Mouse (Mus musculus): ENCODE data around the gene Ddit4. TPM values are rescaled to one million over a fixed set of nuclear protein-coding genes. Genes with fewer than 3 reads are reported as not detected.

Ddit4 gene
- polyA plus RNA-seq, 1 experiment, result 35.0 TPM

DNA sequence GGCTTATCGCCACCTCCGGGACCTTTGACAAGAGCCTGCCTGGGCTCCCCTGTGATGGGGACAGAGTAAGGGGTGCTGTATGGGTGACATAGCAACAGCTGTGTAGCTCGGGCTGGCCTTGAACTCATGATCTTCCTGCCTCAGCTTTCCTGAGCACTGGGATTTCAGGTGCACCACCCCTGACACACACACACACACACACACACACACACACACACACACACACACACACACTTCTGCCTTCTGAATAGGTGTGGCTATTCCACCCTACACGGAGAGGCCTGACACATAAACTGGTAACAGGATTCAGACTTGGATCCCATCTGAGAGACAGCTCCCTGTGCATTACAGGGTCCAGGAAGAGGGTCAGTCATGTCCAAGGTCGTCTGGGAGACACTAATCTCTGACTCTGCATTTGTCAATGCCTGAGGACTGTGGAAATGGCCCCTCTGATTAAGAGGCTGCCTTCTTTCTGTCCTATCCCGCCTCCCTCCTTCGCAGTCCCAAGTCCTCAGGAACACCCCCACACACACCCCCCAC lies 42.8 kb downstream of the Ddit4 start:
- no peaks in the 10 kb centered on the region for H3K36me3 ChIP-seq (ENCODE audit: control insufficient read depth, insufficient read depth, low read length)
- H3K27me3 ChIP-seq (ENCODE audit: control insufficient read depth, insufficient read depth, low read length), result no peaks in the 10 kb centered on the region
- H3K4me3 ChIP-seq (ENCODE audit: low read depth, low read length), result no peak overlapping the region
- peaks cover 23% of the 10 kb centered on the region for H3K4me1 ChIP-seq (ENCODE audit: control insufficient read depth, insufficient read depth, insufficient read length, low read length)
- 49% methylated on average over 7 of the region's 7 CpGs for WGBS
- peak overlapping the region; percentile 40 for H3K27ac ChIP-seq (ENCODE audit: insufficient read depth, low read depth, low read length)
- no peak for TF ChIP-seq CTCF (IDR thresholded peaks at IDR 0.05; ENCODE audit: extremely low read depth, insufficient read length, insufficient replicate concordance, low read depth, low read length)
- TF ChIP-seq POLR2A (IDR thresholded peaks at IDR 0.05; ENCODE audit: low read depth, low read length), result no peak

DNA sequence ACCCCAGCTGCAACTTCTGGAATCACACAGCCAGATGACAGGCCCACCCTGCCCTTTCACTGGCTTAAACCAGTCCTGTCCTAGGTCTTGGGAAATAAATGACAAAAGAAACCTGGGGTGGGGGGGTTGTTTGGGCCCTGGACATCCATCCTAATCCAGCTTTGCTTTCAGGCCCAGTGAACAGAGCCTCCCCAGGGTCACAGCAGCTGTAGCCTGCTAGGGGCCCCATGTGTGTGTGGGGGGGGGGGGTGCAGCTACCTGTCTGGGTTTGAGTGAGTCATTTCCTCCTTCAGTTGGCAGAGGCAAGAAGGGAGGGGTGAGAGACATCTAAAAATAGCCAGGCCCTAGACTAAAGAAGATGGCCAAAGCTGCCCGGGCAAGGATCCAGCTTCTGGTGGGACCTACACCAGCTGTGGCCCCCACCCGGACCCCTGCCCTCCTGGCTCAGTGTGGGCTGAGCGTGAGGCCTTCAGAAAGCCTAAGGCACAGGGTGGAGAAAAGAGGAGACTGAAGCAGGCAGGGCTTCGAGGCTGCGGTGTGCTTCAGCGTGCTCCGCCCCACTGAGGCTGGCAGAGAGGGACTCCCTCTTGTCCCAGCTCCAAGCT lies 43.8 kb downstream of the Ddit4 start:
- no peaks in the 10 kb centered on the region for H3K27me3 ChIP-seq (ENCODE audit: control insufficient read depth, insufficient read depth, low read length)
- 14% methylated on average over 7 of the region's 7 CpGs for WGBS
- H3K4me3 ChIP-seq (ENCODE audit: low read depth, low read length), result no peak overlapping the region
- no peaks in the 10 kb centered on the region for H3K36me3 ChIP-seq (ENCODE audit: control insufficient read depth, insufficient read depth, low read length)
- H3K4me1 ChIP-seq (ENCODE audit: control insufficient read depth, insufficient read depth, insufficient read length, low read length), result peaks cover 23% of the 10 kb centered on the region
- TF ChIP-seq POLR2A (IDR thresholded peaks at IDR 0.05; ENCODE audit: low read depth, low read length) (0 out of 2 replicates have a peak, but pooled peaks have one; percentile 14), CTCF (IDR thresholded peaks at IDR 0.05; ENCODE audit: extremely low read depth, insufficient read length, insufficient replicate concordance, low read depth, low read length) (no peak)
- peak overlapping the region; percentile 77; the same call in 1 of the 2 replicates for H3K27ac ChIP-seq (ENCODE audit: insufficient read depth, low read depth, low read length)

DNA sequence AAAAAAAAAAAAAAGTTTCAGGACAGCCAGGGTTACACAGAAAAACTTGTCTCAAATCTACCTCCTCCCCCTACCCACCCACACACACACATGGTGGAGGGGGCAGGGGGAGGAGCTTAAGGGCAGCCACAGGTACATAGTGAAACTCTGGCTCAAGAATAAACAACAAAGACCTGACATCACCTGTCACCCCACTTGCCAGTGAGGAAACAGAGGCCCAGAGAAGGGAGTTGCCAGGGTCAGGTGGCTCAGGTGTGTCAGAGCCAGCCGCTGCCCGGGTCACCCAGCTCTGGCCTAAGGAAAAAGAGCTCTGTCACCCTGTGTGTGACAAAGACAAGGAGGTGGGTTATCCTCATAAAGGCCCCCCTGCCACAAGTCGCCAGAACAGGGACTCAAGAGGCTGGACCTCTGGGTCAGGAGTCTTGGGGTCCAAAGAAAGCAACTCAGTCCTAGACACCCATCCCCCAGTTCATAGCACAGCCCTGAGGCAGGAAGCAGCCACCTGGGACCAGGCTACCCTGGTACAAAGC lies 44.5 kb downstream of the Ddit4 start:
- Histone ChIP-seq H3K4me1 (ENCODE audit: control insufficient read depth, insufficient read depth, insufficient read length, low read length) (peaks cover 24% of the 10 kb centered on the region), H3K4me3 (ENCODE audit: low read depth, low read length) (no peak overlapping the region), H3K36me3 (ENCODE audit: control insufficient read depth, insufficient read depth, low read length) (no peaks in the 10 kb centered on the region), H3K27me3 (ENCODE audit: control insufficient read depth, insufficient read depth, low read length) (no peaks in the 10 kb centered on the region), H3K27ac (ENCODE audit: insufficient read depth, low read depth, low read length) (peak overlapping the region; percentile 59; the same call in 1 of the 2 replicates)
- WGBS, result 26% methylated on average over 3 of the region's 3 CpGs
- TF ChIP-seq CTCF (IDR thresholded peaks at IDR 0.05; ENCODE audit: extremely low read depth, insufficient read length, insufficient replicate concordance, low read depth, low read length), result no peak
- TF ChIP-seq POLR2A (IDR thresholded peaks at IDR 0.05; ENCODE audit: low read depth, low read length), result no peak

DNA sequence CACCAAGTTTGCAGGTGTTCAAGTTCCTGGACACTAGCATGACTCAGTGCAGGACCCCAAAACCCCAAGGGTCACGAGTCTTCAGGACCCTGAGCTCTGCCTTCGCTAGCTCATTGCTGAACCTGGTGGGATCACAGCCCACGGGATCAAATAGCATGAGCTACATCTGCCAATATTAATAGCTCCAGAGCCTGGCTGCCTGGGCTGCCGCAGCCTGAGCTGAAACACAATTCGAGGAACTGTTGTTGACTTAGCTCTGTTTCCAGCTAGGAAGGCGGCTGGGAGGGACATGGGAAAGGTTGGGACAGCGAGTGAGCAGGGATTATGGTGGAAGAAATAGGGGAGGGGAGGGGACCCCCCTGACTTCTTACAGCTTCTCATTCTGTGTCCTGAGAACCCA lies 48.5 kb downstream of the Ddit4 start:
- no peak overlapping the region for H3K4me3 ChIP-seq (ENCODE audit: low read depth, low read length)
- no peaks in the 10 kb centered on the region for H3K27me3 ChIP-seq (ENCODE audit: control insufficient read depth, insufficient read depth, low read length)
- H3K36me3 ChIP-seq (ENCODE audit: control insufficient read depth, insufficient read depth, low read length), result peaks cover 4% of the 10 kb centered on the region
- no peak overlapping the region for H3K27ac ChIP-seq (ENCODE audit: insufficient read depth, low read depth, low read length)
- H3K4me1 ChIP-seq (ENCODE audit: control insufficient read depth, insufficient read depth, insufficient read length, low read length), result peaks cover 36% of the 10 kb centered on the region
- 78% methylated on average over 7 of the region's 7 CpGs for WGBS
- TF ChIP-seq CTCF (IDR thresholded peaks at IDR 0.05; ENCODE audit: extremely low read depth, insufficient read length, insufficient replicate concordance, low read depth, low read length) (no peak), POLR2A (IDR thresholded peaks at IDR 0.05; ENCODE audit: low read depth, low read length) (no peak)

DNA sequence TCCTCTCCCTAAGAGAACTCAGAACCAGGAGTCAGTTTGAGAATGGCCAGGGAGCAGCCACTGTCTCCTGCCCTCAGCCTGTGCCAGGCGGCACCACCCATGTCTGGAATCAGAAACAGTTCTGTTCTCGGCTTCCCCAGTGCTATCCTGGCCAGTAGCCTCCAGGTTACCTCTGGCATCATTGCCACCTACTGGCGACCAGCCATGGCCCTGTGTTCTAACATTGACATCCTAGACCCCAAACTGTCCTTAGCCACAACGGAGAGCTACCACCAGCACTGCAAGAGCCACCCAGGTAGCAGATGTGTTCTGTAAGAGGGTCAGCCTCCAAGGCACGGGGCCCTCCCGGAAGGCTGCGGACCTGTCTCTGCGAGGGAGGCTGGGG lies 49.0 kb downstream of the Ddit4 start:
- TF ChIP-seq CTCF (IDR thresholded peaks at IDR 0.05; ENCODE audit: extremely low read depth, insufficient read length, insufficient replicate concordance, low read depth, low read length) (no peak), POLR2A (IDR thresholded peaks at IDR 0.05; ENCODE audit: low read depth, low read length) (no peak)
- 66% methylated on average over 8 of the region's 8 CpGs for WGBS
- peaks cover 35% of the 10 kb centered on the region for H3K4me1 ChIP-seq (ENCODE audit: control insufficient read depth, insufficient read depth, insufficient read length, low read length)
- H3K36me3 ChIP-seq (ENCODE audit: control insufficient read depth, insufficient read depth, low read length), result peaks cover 9% of the 10 kb centered on the region
- H3K27me3 ChIP-seq (ENCODE audit: control insufficient read depth, insufficient read depth, low read length), result no peaks in the 10 kb centered on the region
- no peak overlapping the region for H3K4me3 ChIP-seq (ENCODE audit: low read depth, low read length)
- H3K27ac ChIP-seq (ENCODE audit: insufficient read depth, low read depth, low read length), result no peak overlapping the region

DNA sequence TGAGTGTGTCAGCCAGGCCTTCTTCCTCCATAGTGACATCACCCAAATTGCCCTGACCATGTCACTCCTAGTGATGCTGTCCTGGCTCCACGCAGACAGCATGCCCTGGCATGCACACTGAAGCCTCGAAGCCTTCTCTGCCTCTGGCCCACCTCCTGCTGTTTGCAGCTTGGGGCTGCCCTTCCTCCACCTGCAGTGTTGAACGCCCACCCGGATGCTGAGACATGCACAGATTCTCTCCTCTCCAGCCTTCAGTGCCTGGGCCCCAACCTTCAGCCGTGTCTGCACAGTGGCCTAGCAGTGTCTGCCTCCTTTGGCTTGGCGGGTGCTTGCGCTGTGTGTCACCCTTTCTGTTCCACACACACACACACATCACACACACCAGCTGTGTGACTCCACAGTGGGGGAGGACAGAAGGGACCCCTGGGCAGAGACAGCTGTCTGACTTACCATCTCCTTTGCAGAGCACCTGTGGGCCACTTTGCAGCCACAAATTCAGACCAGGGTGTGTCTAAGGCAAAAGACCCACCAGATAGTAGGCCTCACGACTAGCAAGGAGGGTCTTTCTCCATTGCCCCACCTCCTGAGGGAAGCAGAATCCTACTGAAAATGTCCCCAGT lies 49.5 kb downstream of the Ddit4 start:
- TF ChIP-seq POLR2A (IDR thresholded peaks at IDR 0.05; ENCODE audit: low read depth, low read length), result no peak
- no peak for TF ChIP-seq CTCF (IDR thresholded peaks at IDR 0.05; ENCODE audit: extremely low read depth, insufficient read length, insufficient replicate concordance, low read depth, low read length)
- peaks cover 31% of the 10 kb centered on the region for H3K4me1 ChIP-seq (ENCODE audit: control insufficient read depth, insufficient read depth, insufficient read length, low read length)
- no peak overlapping the region for H3K27ac ChIP-seq (ENCODE audit: insufficient read depth, low read depth, low read length)
- H3K4me3 ChIP-seq (ENCODE audit: low read depth, low read length), result no peak overlapping the region
- H3K36me3 ChIP-seq (ENCODE audit: control insufficient read depth, insufficient read depth, low read length), result peaks cover 14% of the 10 kb centered on the region
- 74% methylated on average over 8 of the region's 8 CpGs for WGBS
- no peaks in the 10 kb centered on the region for H3K27me3 ChIP-seq (ENCODE audit: control insufficient read depth, insufficient read depth, low read length)

DNA sequence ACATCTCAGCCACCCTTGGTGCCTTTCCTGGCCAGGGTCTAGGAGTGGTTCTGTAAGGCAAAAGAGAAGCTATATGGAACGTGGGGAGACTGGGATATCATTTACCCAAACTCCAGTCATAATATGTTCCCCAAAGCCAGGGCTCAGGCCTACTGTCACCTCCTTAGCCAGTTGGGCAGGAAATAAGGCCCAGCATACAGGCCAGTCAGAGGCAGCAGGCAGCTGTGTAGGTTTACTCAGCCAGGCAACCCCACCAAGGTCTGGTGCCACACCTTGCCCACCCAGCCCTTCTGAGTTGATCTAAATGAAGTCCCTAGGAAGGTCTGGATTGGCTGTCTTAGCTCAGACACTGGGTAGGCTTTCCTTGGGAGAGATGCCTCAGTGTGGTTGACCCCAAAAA lies 50.2 kb downstream of the Ddit4 start:
- no peaks in the 10 kb centered on the region for H3K27me3 ChIP-seq (ENCODE audit: control insufficient read depth, insufficient read depth, low read length)
- WGBS, result 88% methylated on average over 1 of the region's 1 CpGs
- peaks cover 31% of the 10 kb centered on the region for H3K4me1 ChIP-seq (ENCODE audit: control insufficient read depth, insufficient read depth, insufficient read length, low read length)
- H3K36me3 ChIP-seq (ENCODE audit: control insufficient read depth, insufficient read depth, low read length), result peaks cover 19% of the 10 kb centered on the region
- no peak overlapping the region for H3K4me3 ChIP-seq (ENCODE audit: low read depth, low read length)
- TF ChIP-seq CTCF (IDR thresholded peaks at IDR 0.05; ENCODE audit: extremely low read depth, insufficient read length, insufficient replicate concordance, low read depth, low read length) (no peak), POLR2A (IDR thresholded peaks at IDR 0.05; ENCODE audit: low read depth, low read length) (no peak)
- H3K27ac ChIP-seq (ENCODE audit: insufficient read depth, low read depth, low read length), result no peak overlapping the region
